Mouse (Mus musculus) neural tube, embryonic 11.5 days (tissue): ENCODE data around the gene Mgrn1. TPM values are rescaled to one million over a fixed set of nuclear protein-coding genes. Genes with fewer than 3 reads are reported as not detected.

Experiments used
- ATAC-seq: fragments of 200-750 bp; cut with Nextera tagmentation; 2 replicates; pipeline ENCODE4 v1.8.0; 2017; ENCODE audit warnings: moderate number of reproducible peaks, mild to moderate bottlenecking, moderate TSS enrichment, moderate library complexity; ENCODE audit not compliant: insufficient read depth, low FRiP score, low TSS enrichment
- DNase-seq: peaks from one replicate; pipeline ENCODE4 v3.0.0-alpha.2; 2015; ENCODE audit warnings: low spot score
- H3K27ac ChIP-seq: fragments of 300-500 bp; sonication (generic); 2 replicates; pipeline ENCODE4 v1.5.1; 2014; ENCODE audit warnings: low read depth, mild to moderate bottlenecking, low read length
- H3K27me3 ChIP-seq: fragments of 300-500 bp; sonication (generic); 2 replicates; pipeline ENCODE4 v1.6.1; 2014; ENCODE audit warnings: mild to moderate bottlenecking, low read length, mixed read lengths; ENCODE audit not compliant: control insufficient read depth, insufficient read depth
- H3K36me3 ChIP-seq: fragments of 300-500 bp; sonication (generic); 2 replicates; pipeline ENCODE4 v1.6.1; 2014; ENCODE audit warnings: mild to moderate bottlenecking, low read length, moderate library complexity, mixed read lengths; ENCODE audit not compliant: control insufficient read depth, insufficient read depth
- H3K4me1 ChIP-seq: fragments of 300-500 bp; sonication (generic); 2 replicates; pipeline ENCODE4 v1.6.1; 2014; ENCODE audit warnings: low read length, mixed read lengths; ENCODE audit not compliant: control insufficient read depth, insufficient read depth
- H3K4me2 ChIP-seq: fragments of 300-500 bp; sonication (generic); 2 replicates; pipeline ENCODE4 v1.6.1; 2014; ENCODE audit warnings: low read depth, mild to moderate bottlenecking, moderate library complexity
- H3K4me3 ChIP-seq: fragments of 300-500 bp; sonication (generic); 2 replicates; pipeline ENCODE4 v1.5.1; 2014; ENCODE audit warnings: low read depth, low read length
- H3K9ac ChIP-seq: fragments of 300-500 bp; sonication (generic); 2 replicates; pipeline ENCODE4 v1.6.1; 2014; ENCODE audit warnings: mild to moderate bottlenecking, low read length
- H3K9me3 ChIP-seq: fragments of 300-500 bp; sonication (generic); 2 replicates; pipeline ENCODE4 v1.6.1; 2016; ENCODE audit warnings: low read length; ENCODE audit not compliant: control insufficient read depth
- WGBS: fragments of 180-500 bp; shearing (Covaris S2); extraction: QIAGEN DNeasy Blood & Tissue Kit; methylation state at CpG from one replicate; pipeline ENCODE4 v1.1.7; 2014; 5-methylcytosine and 5-hydroxymethylcytosine counted together
- polyA plus RNA-seq: library from polyadenylated mRNA; unstranded; fragments of >200 nt; fragmentation: Nextera tagmentation; extraction: Ambion mirVana; gene quantifications from 2 replicates; pipeline ENCODE4 v1.2.1, GENCODE M21; 2014

Mgrn1 gene
- polyA plus RNA-seq, 1 experiment from 2014 or later = 85.5 TPM

- Histone ChIP-seq H3K9me3 (no peaks in the 10 kb centered on the region), H3K4me1 (peaks cover 10% of the 10 kb centered on the region), H3K4me3 (no peak overlapping the region), H3K27me3 (no peaks in the 10 kb centered on the region), H3K36me3 (peaks cover 14% of the 10 kb centered on the region), H3K27ac (no peak overlapping the region), H3K4me2 (no peak overlapping the region), H3K9ac (no peak overlapping the region)
- no peak for ATAC-seq
- WGBS = 85% methylated on average over 8 of the region's 8 CpGs
- no peak for DNase-seq
Observed at GRCm38 (mm10) chr16:4937351-4938190, 51.5 kb downstream of the Mgrn1 start.

- Histone ChIP-seq H3K9ac (peak within 1 kb of the TSS; percentile 88), H3K4me1 (peaks cover 10% of the 10 kb centered on the region), H3K4me2 (peak within 1 kb of the TSS; percentile 98), H3K27ac (peak within 1 kb of the TSS; percentile 60; the same call in 1 of the 2 replicates), H3K9me3 (no peaks in the 10 kb centered on the region), H3K27me3 (no peaks in the 10 kb centered on the region), H3K36me3 (peaks cover 16% of the 10 kb centered on the region), H3K4me3 (peak within 1 kb of the TSS; percentile 90)
- DNase-seq (no peak), ATAC-seq (no peak)
- 19% methylated on average over 2 of the region's 2 CpGs for WGBS
Observed at GRCm38 (mm10) chr16:4938461-4938860, 52.4 kb downstream of the Mgrn1 start, which contains the start of gene Nudt16l1. TSS of gene Nudt16l1 (plus strand) at chr16:4938761.

- under 1% methylated on average over 28 of the region's 28 CpGs for WGBS
- H3K9me3 ChIP-seq = no peaks in the 10 kb centered on the region
- H3K36me3 ChIP-seq = peaks cover 16% of the 10 kb centered on the region
Observed at GRCm38 (mm10) chr16:4938989-4939388, 52.9 kb downstream of the Mgrn1 start.

GRCm38 (mm10) chr16:4939412-4939811 lies 53.4 kb downstream of the Mgrn1 start:
- 3% methylated on average over 16 of the region's 16 CpGs for WGBS
- DNase-seq (peak; percentile 50), ATAC-seq (peak; percentile 51)
- peak overlapping the region; percentile 88 for H3K9ac ChIP-seq
- peaks cover 13% of the 10 kb centered on the region for H3K36me3 ChIP-seq
- H3K9me3 ChIP-seq = no peaks in the 10 kb centered on the region
- no peaks in the 10 kb centered on the region for H3K27me3 ChIP-seq
- H3K4me2 ChIP-seq = peak overlapping the region; percentile 98
- peaks cover 10% of the 10 kb centered on the region for H3K4me1 ChIP-seq
- H3K27ac ChIP-seq = peak overlapping the region; percentile 60; the same call in 1 of the 2 replicates
- peak overlapping the region; percentile 90 for H3K4me3 ChIP-seq

More at GRCm38 (mm10) chr16:4938989-4939388, 52.9 kb downstream of the Mgrn1 start:
- H3K4me1 ChIP-seq = peaks cover 10% of the 10 kb centered on the region
- peak; percentile 92 for ATAC-seq
- H3K4me2 ChIP-seq = peak overlapping the region; percentile 98
- peak overlapping the region; percentile 90 for H3K4me3 ChIP-seq
- peak; percentile 94 for DNase-seq
- H3K27ac ChIP-seq = peak overlapping the region; percentile 60; the same call in 1 of the 2 replicates
- H3K9ac ChIP-seq = peak overlapping the region; percentile 88
- H3K27me3 ChIP-seq = no peaks in the 10 kb centered on the region

GRCm38 (mm10) chr16:4940311-4940850 lies 54.3 kb downstream of the Mgrn1 start:
- no peak overlapping the region; the same call in 1 of the 2 replicates for H3K4me3 ChIP-seq
- H3K4me2 ChIP-seq = no peak overlapping the region

GRCm38 (mm10) chr16:4941016-4941415 lies 55.0 kb downstream of the Mgrn1 start:
- Histone ChIP-seq H3K4me1 (peaks cover 10% of the 10 kb centered on the region), H3K27ac (no peak overlapping the region), H3K4me3 (no peak overlapping the region), H3K4me2 (no peak overlapping the region), H3K9me3 (no peaks in the 10 kb centered on the region), H3K36me3 (peaks cover 13% of the 10 kb centered on the region), H3K9ac (no peak overlapping the region), H3K27me3 (no peaks in the 10 kb centered on the region)
- ATAC-seq = no peak
- DNase-seq = no peak

More at GRCm38 (mm10) chr16:4940311-4940850, 54.3 kb downstream of the Mgrn1 start:
- Histone ChIP-seq H3K27me3 (no peaks in the 10 kb centered on the region), H3K36me3 (peaks cover 13% of the 10 kb centered on the region), H3K4me1 (peaks cover 10% of the 10 kb centered on the region), H3K27ac (no peak overlapping the region), H3K9me3 (no peaks in the 10 kb centered on the region), H3K9ac (0 out of 2 replicates have a peak overlapping the region, but pooled peaks have one; percentile 15)
- DNase-seq (no peak), ATAC-seq (no peak)
- 93% methylated on average over 10 of the region's 10 CpGs for WGBS

- Histone ChIP-seq H3K4me2 (no peak overlapping the region), H3K36me3 (peaks cover 14% of the 10 kb centered on the region)
- WGBS = 92% methylated on average over 8 of the region's 8 CpGs
Observed at GRCm38 (mm10) chr16:4942868-4943267, 56.8 kb downstream of the Mgrn1 start.

GRCm38 (mm10) chr16:4943431-4943830 lies 57.4 kb downstream of the Mgrn1 start:
- no peak overlapping the region for H3K9ac ChIP-seq
- H3K36me3 ChIP-seq = peaks cover 14% of the 10 kb centered on the region
- no peak overlapping the region for H3K4me3 ChIP-seq
- 95% methylated on average over 3 of the region's 3 CpGs for WGBS
- no peak for DNase-seq
- peaks cover 9% of the 10 kb centered on the region for H3K4me1 ChIP-seq
- H3K4me2 ChIP-seq = no peak overlapping the region
- H3K27ac ChIP-seq = no peak overlapping the region
- no peaks in the 10 kb centered on the region for H3K27me3 ChIP-seq
- ATAC-seq = no peak
- no peaks in the 10 kb centered on the region for H3K9me3 ChIP-seq

More at GRCm38 (mm10) chr16:4942868-4943267, 56.8 kb downstream of the Mgrn1 start:
- no peaks in the 10 kb centered on the region for H3K9me3 ChIP-seq
- H3K4me1 ChIP-seq = peaks cover 10% of the 10 kb centered on the region
- DNase-seq (no peak), ATAC-seq (no peak)
- no peak overlapping the region for H3K4me3 ChIP-seq
- H3K27ac ChIP-seq = no peak overlapping the region
- no peaks in the 10 kb centered on the region for H3K27me3 ChIP-seq
- H3K9ac ChIP-seq = no peak overlapping the region
